Mouse (Mus musculus) limb, embryonic 12.5 days (tissue): Measurements from ENCODE around the gene Ifnar2. TPM values are rescaled to one million over a fixed set of nuclear protein-coding genes. Genes with fewer than 3 reads are reported as not detected.

Experiments
- ATAC-seq: fragments of 200-750 bp; cut with Nextera tagmentation; 2 replicates; pipeline ENCODE4 v1.8.0; 2017; ENCODE audit warnings: low read depth, moderate TSS enrichment; ENCODE audit not compliant: insufficient number of reproducible peaks, insufficient read depth, low FRiP score, low TSS enrichment
- H3K27ac ChIP-seq: fragments of 300-500 bp; sonication (generic); 2 replicates; pipeline ENCODE4 v1.5.1; 2016; ENCODE audit warnings: mild to moderate bottlenecking, moderate library complexity
- H3K27me3 ChIP-seq: fragments of 300-500 bp; sonication (generic); 2 replicates; pipeline ENCODE4 v1.6.1; 2016; ENCODE audit warnings: mild to moderate bottlenecking, moderate library complexity
- H3K36me3 ChIP-seq: fragments of 300-500 bp; sonication (generic); 2 replicates; pipeline ENCODE4 v1.6.1; 2016; ENCODE audit warnings: mild to moderate bottlenecking, moderate library complexity
- H3K4me1 ChIP-seq: fragments of 300-500 bp; sonication (generic); replicated peaks from 2 replicates; pipeline ENCODE4 v1.6.1; 2016
- H3K4me2 ChIP-seq: fragments of 300-500 bp; sonication (generic); 2 replicates; pipeline ENCODE4 v1.6.1; 2016; ENCODE audit warnings: mild to moderate bottlenecking, moderate library complexity
- H3K4me3 ChIP-seq: fragments of 300-500 bp; sonication (generic); replicated peaks from 2 replicates; pipeline ENCODE4 v1.5.1; 2016; ENCODE audit warnings: mild to moderate bottlenecking
- H3K9ac ChIP-seq: fragments of 300-500 bp; sonication (generic); replicated peaks from 2 replicates; pipeline ENCODE4 v1.6.1; 2016; ENCODE audit warnings: mild to moderate bottlenecking, moderate library complexity
- H3K9me3 ChIP-seq: fragments of 300-500 bp; sonication (generic); 2 replicates; pipeline ENCODE4 v1.6.1; 2016; ENCODE audit warnings: mild to moderate bottlenecking, moderate library complexity
- WGBS: fragments of 180-500 bp; shearing (Covaris S2); methylation state at CpG from one replicate; pipeline ENCODE4 v1.1.7; 2016; 5-methylcytosine and 5-hydroxymethylcytosine counted together
- polyA plus RNA-seq: library from polyadenylated mRNA; unstranded; fragments of >200 nt; fragmentation: Nextera tagmentation; extraction: Ambion mirVana; gene quantifications from 2 replicates; pipeline ENCODE4 v1.2.1, GENCODE M21; 2016

The Ifnar2 gene
- polyA plus RNA-seq, 1 experiment from 2014 or later = 41.0 TPM

- peak within 1 kb of the TSS; percentile 70 for H3K27ac ChIP-seq
- ATAC-seq = peak; percentile 24; the same call in 1 of the 2 replicates
- H3K4me2 ChIP-seq = peak within 1 kb of the TSS; percentile 96
- peak within 1 kb of the TSS; percentile 72 for H3K4me3 ChIP-seq
- WGBS = 5% methylated on average over 49 of the region's 51 CpGs
- peaks cover 30% of the 10 kb centered on the region for H3K4me1 ChIP-seq
- peak within 1 kb of the TSS; percentile 80 for H3K9ac ChIP-seq
- no peaks in the 10 kb centered on the region for H3K9me3 ChIP-seq
- H3K27me3 ChIP-seq = 0 out of 2 replicates have a peak, but pooled peaks cover 3% of the 10 kb centered on the region
- peaks cover 18% of the 10 kb centered on the region for H3K36me3 ChIP-seq
Measured at GRCm38 (mm10) chr16:91405640-91406584, 33.3 kb downstream of the Ifnar2 start, which contains the start of gene Il10rb. Il10rb (plus strand) TSS chr16:91406164.

GRCm38 (mm10) chr16:91406585-91407220 lies 34.1 kb downstream of the Ifnar2 start:
- H3K4me1 ChIP-seq = peaks cover 22% of the 10 kb centered on the region
- no peaks in the 10 kb centered on the region for H3K9me3 ChIP-seq
- peak overlapping the region; percentile 80 for H3K9ac ChIP-seq
- peak overlapping the region; percentile 96 for H3K4me2 ChIP-seq
- ATAC-seq = 0 out of 2 replicates have a peak, but pooled peaks have one; percentile 8
- H3K4me3 ChIP-seq = peak overlapping the region; percentile 72
- H3K36me3 ChIP-seq = peaks cover 18% of the 10 kb centered on the region
- H3K27me3 ChIP-seq = 0 out of 2 replicates have a peak, but pooled peaks cover 3% of the 10 kb centered on the region
- 0% methylated on average over 13 of the region's 13 CpGs for WGBS
- H3K27ac ChIP-seq = peak overlapping the region; percentile 70; the same call in 1 of the 2 replicates

- peaks cover 12% of the 10 kb centered on the region for H3K36me3 ChIP-seq
- ATAC-seq = no peak
Measured at GRCm38 (mm10) chr16:91413102-91413844, 40.7 kb downstream of the Ifnar2 start.

GRCm38 (mm10) chr16:91415391-91416189 lies 43.0 kb downstream of the Ifnar2 start:
- no peak for ATAC-seq

More at GRCm38 (mm10) chr16:91413102-91413844, 40.7 kb downstream of the Ifnar2 start:
- Histone ChIP-seq H3K27ac (no peak overlapping the region), H3K9ac (no peak overlapping the region), H3K4me1 (0 out of 2 replicates have a peak, but pooled peaks cover 3% of the 10 kb centered on the region), H3K27me3 (0 out of 2 replicates have a peak, but pooled peaks cover 3% of the 10 kb centered on the region), H3K4me3 (no peak overlapping the region), H3K4me2 (no peak overlapping the region), H3K9me3 (no peaks in the 10 kb centered on the region)
- WGBS = 48% methylated on average over 12 of the region's 12 CpGs

DNA sequence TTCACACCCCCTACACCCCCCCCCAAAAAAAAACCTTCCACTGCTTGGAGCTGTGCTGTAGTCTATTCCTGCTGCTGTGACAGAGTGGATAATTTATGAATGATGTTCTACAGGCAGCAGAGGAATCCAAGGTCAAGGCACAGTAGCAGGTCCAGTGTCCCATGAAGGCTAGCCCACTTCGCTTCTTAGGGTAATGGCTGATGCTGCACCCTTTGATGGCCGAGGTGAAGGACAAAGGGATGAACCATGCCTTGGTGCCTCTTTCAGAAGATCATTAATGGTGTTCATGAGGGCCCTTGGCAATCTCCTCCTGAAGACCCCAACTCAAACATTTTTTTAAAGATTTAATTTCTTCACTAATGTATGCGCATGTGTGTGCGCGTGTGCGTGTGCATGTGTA lies 43.8 kb downstream of the Ifnar2 start:
- Histone ChIP-seq H3K27me3 (no peaks in the 10 kb centered on the region), H3K4me2 (no peak overlapping the region), H3K36me3 (peaks cover 19% of the 10 kb centered on the region), H3K27ac (no peak overlapping the region), H3K9me3 (no peaks in the 10 kb centered on the region), H3K9ac (no peak overlapping the region), H3K4me1 (no peaks in the 10 kb centered on the region), H3K4me3 (no peak overlapping the region)
- WGBS = 95% methylated on average over 6 of the region's 6 CpGs
- ATAC-seq = no peak

More at GRCm38 (mm10) chr16:91415391-91416189, 43.0 kb downstream of the Ifnar2 start:
- WGBS = 87% methylated on average over 9 of the region's 9 CpGs
- H3K36me3 ChIP-seq = peaks cover 15% of the 10 kb centered on the region
- H3K27me3 ChIP-seq = no peaks in the 10 kb centered on the region
- no peak overlapping the region for H3K4me3 ChIP-seq
- no peak overlapping the region for H3K27ac ChIP-seq
- H3K4me2 ChIP-seq = no peak overlapping the region
- H3K9me3 ChIP-seq = no peaks in the 10 kb centered on the region
- H3K9ac ChIP-seq = no peak overlapping the region
- 0 out of 2 replicates have a peak, but pooled peaks cover 2% of the 10 kb centered on the region for H3K4me1 ChIP-seq

- Histone ChIP-seq H3K27ac (no peak overlapping the region), H3K4me3 (no peak overlapping the region), H3K9me3 (no peaks in the 10 kb centered on the region), H3K4me2 (no peak overlapping the region), H3K9ac (no peak overlapping the region), H3K4me1 (no peaks in the 10 kb centered on the region), H3K27me3 (no peaks in the 10 kb centered on the region), H3K36me3 (peaks cover 19% of the 10 kb centered on the region)
- WGBS = 85% methylated on average over 7 of the region's 7 CpGs
- no peak for ATAC-seq
Measured at GRCm38 (mm10) chr16:91416938-91417337, 44.4 kb downstream of the Ifnar2 start.

GRCm38 (mm10) chr16:91418531-91418930 lies 45.9 kb downstream of the Ifnar2 start:
- Histone ChIP-seq H3K36me3 (peaks cover 17% of the 10 kb centered on the region), H3K4me1 (no peaks in the 10 kb centered on the region), H3K9me3 (no peaks in the 10 kb centered on the region), H3K27me3 (no peaks in the 10 kb centered on the region), H3K4me3 (no peak overlapping the region), H3K9ac (no peak overlapping the region), H3K4me2 (no peak overlapping the region), H3K27ac (no peak overlapping the region)
- WGBS = 71% methylated on average over 5 of the region's 5 CpGs
- no peak for ATAC-seq

GRCm38 (mm10) chr16:91425816-91426215 lies 53.2 kb downstream of the Ifnar2 start:
- WGBS = 94% methylated on average over 6 of the region's 6 CpGs
- H3K4me1 ChIP-seq = no peaks in the 10 kb centered on the region; the same call in 1 of the 2 replicates
- no peak overlapping the region for H3K4me3 ChIP-seq
- H3K9ac ChIP-seq = no peak overlapping the region
- no peak for ATAC-seq
- H3K36me3 ChIP-seq = peaks cover 6% of the 10 kb centered on the region; the same call in 1 of the 2 replicates
- H3K9me3 ChIP-seq = no peaks in the 10 kb centered on the region
- no peaks in the 10 kb centered on the region for H3K27me3 ChIP-seq
- no peak overlapping the region for H3K4me2 ChIP-seq
- no peak overlapping the region for H3K27ac ChIP-seq

GRCm38 (mm10) chr16:91426586-91426985 lies 54.0 kb downstream of the Ifnar2 start:
- no peak overlapping the region for H3K27ac ChIP-seq
- no peak overlapping the region for H3K4me3 ChIP-seq
- no peak for ATAC-seq
- WGBS = 71% methylated on average over 4 of the region's 4 CpGs
- H3K9me3 ChIP-seq = no peaks in the 10 kb centered on the region
- H3K4me2 ChIP-seq = no peak overlapping the region
- H3K36me3 ChIP-seq = peaks cover 4% of the 10 kb centered on the region; the same call in 1 of the 2 replicates
- H3K4me1 ChIP-seq = no peaks in the 10 kb centered on the region; the same call in 1 of the 2 replicates
- no peak overlapping the region for H3K9ac ChIP-seq
- no peaks in the 10 kb centered on the region for H3K27me3 ChIP-seq

- no peak overlapping the region for H3K9ac ChIP-seq
- no peaks in the 10 kb centered on the region for H3K9me3 ChIP-seq
- WGBS = 70% methylated on average over 5 of the region's 5 CpGs
- no peak for ATAC-seq
- H3K27ac ChIP-seq = no peak overlapping the region
- no peak overlapping the region for H3K4me2 ChIP-seq
- no peaks in the 10 kb centered on the region for H3K27me3 ChIP-seq
- H3K36me3 ChIP-seq = peaks cover 4% of the 10 kb centered on the region; the same call in 1 of the 2 replicates
- no peak overlapping the region for H3K4me3 ChIP-seq
- H3K4me1 ChIP-seq = no peaks in the 10 kb centered on the region; the same call in 1 of the 2 replicates
Measured at GRCm38 (mm10) chr16:91427461-91427860, 54.9 kb downstream of the Ifnar2 start.
